Mouse (Mus musculus): ENCODE data around the gene Pax9. TPM values are rescaled to one million over a fixed set of nuclear protein-coding genes. Genes with fewer than 3 reads are reported as not detected.

The Pax9 gene
- polyA plus RNA-seq, 1 experiment from 2014 or later: 0.60 TPM

DNA sequence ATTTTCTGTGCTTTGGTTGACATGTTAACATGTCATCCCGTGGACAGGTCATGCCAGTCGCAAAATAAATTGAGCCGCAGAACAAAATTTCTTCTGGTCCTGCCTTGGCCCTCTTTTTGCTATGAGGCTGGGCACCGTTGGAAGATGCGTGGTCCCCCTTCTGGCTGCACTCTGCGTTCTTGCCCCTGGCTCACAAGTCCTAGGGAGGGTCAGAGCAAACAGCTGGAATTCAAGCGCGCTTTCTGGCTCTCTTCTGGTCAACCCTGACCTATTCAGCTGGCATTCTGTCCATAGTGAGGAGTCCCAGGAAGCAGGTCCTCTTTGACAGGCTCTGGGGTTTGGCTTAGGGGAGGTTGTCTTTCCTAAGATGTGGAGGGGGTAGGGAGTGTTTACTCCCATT lies 2.6 kb upstream of the Pax9 start:
- no peaks in the 10 kb centered on the region for H3K36me3 ChIP-seq (ENCODE audit: control insufficient read depth, insufficient read depth, low read length)
- no peak overlapping the region for H3K4me2 ChIP-seq
- ATAC-seq (replicated peaks; ENCODE audit: low FRiP score) (no peak), DNase-seq (ENCODE audit: low spot score) (peak; percentile 36)
- no peak overlapping the region for H3K4me3 ChIP-seq (ENCODE audit: low read depth, low read length)
- H3K4me1 ChIP-seq (replicated peaks; ENCODE audit: control insufficient read depth, insufficient read depth, low read length): no peaks in the 10 kb centered on the region
- no peaks in the 10 kb centered on the region for H3K9me3 ChIP-seq (ENCODE audit: control insufficient read depth, low read length)
- H3K9ac ChIP-seq (ENCODE audit: low read depth, low read length): no peak overlapping the region
- peaks cover 95% of the 10 kb centered on the region for H3K27me3 ChIP-seq (replicated peaks; ENCODE audit: control insufficient read depth, insufficient read depth, low read length)
- no peak overlapping the region for H3K27ac ChIP-seq (ENCODE audit: low read depth, low read length)
- WGBS: 2% methylated on average over 8 of the region's 8 CpGs

DNA sequence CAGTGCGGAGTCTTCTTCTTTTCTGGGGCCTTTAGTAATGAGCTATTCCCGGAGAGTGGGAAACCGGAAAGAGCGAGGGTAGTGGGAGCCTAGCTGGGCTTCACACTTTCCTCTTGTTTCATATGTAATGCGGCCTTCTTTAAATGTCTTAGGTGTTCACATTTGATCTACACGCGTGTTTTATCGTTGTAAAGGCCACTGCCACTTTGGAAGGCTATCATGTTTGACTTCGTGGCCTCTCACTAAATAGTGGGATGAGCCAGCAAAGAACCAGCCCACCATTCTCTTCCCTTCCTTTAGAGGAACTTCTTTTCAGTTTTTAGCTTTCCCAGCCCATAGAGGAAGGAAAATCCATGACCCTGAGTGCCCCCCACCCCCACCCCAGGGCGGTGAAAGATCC lies 2.2 kb upstream of the Pax9 start:
- Histone ChIP-seq H3K4me3 (ENCODE audit: low read depth, low read length) (no peak overlapping the region), H3K4me2 (no peak overlapping the region), H3K27ac (ENCODE audit: low read depth, low read length) (no peak overlapping the region), H3K9ac (ENCODE audit: low read depth, low read length) (no peak overlapping the region), H3K27me3 (replicated peaks; ENCODE audit: control insufficient read depth, insufficient read depth, low read length) (peaks cover 95% of the 10 kb centered on the region), H3K36me3 (ENCODE audit: control insufficient read depth, insufficient read depth, low read length) (no peaks in the 10 kb centered on the region), H3K4me1 (replicated peaks; ENCODE audit: control insufficient read depth, insufficient read depth, low read length) (no peaks in the 10 kb centered on the region), H3K9me3 (ENCODE audit: control insufficient read depth, low read length) (no peaks in the 10 kb centered on the region)
- ATAC-seq (replicated peaks; ENCODE audit: low FRiP score) (no peak), DNase-seq (ENCODE audit: low spot score) (no peak)
- WGBS: 4% methylated on average over 10 of the region's 10 CpGs

DNA sequence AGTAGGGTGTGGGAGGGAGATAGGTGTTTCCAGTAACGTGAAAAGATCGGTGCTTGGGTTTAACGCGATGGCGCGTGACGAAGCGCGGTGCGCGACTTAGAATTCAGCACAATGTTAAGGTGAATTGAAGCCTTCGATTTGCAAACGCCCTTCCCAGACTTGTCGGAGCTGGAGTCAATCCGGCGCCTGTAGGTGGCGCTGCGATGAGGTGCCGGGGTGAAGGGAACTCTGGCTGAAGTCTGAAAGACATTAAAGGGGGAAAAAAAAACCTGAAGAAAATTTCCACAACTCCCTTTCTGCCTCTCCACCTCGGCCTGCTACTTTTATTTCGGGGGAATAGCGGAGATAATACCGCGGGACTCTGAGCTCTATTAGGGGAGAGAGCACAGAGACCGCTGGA lies 1.8 kb upstream of the Pax9 start:
- no peaks in the 10 kb centered on the region for H3K36me3 ChIP-seq (ENCODE audit: control insufficient read depth, insufficient read depth, low read length)
- no peaks in the 10 kb centered on the region for H3K4me1 ChIP-seq (replicated peaks; ENCODE audit: control insufficient read depth, insufficient read depth, low read length)
- H3K9me3 ChIP-seq (ENCODE audit: control insufficient read depth, low read length): no peaks in the 10 kb centered on the region
- DNase-seq (ENCODE audit: low spot score) (peak; percentile 54), ATAC-seq (replicated peaks; ENCODE audit: low FRiP score) (no peak)
- H3K4me3 ChIP-seq (ENCODE audit: low read depth, low read length): no peak overlapping the region
- H3K27ac ChIP-seq (ENCODE audit: low read depth, low read length): no peak overlapping the region
- WGBS: 1% methylated on average over 25 of the region's 25 CpGs
- no peak overlapping the region for H3K9ac ChIP-seq (ENCODE audit: low read depth, low read length)
- no peak overlapping the region for H3K4me2 ChIP-seq
- H3K27me3 ChIP-seq (replicated peaks; ENCODE audit: control insufficient read depth, insufficient read depth, low read length): peaks cover 96% of the 10 kb centered on the region

DNA sequence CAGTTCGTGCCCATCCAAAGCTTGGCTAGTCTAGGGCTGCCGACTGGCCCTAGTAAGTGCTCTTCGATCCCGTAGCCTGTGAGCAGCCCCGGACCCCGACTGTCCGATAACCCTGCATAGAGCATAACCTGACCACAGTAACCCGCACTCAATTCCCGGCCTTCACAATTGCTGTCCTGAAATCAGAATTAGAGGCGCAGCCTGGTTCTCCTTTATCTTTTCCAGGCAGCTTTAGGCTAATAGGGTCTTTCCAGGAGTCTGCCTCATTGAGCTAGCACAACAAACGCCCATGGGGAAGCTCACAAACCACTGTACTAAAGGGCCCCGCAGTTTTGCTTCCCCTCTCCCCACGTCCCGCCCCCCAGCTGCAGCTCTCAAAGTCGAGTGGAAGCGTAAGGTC lies 1.2 kb upstream of the Pax9 start:
- Histone ChIP-seq H3K27me3 (replicated peaks; ENCODE audit: control insufficient read depth, insufficient read depth, low read length) (peaks cover 97% of the 10 kb centered on the region), H3K4me3 (ENCODE audit: low read depth, low read length) (no peak overlapping the region), H3K4me2 (no peak overlapping the region), H3K36me3 (ENCODE audit: control insufficient read depth, insufficient read depth, low read length) (no peaks in the 10 kb centered on the region), H3K9ac (ENCODE audit: low read depth, low read length) (no peak overlapping the region), H3K27ac (ENCODE audit: low read depth, low read length) (no peak overlapping the region), H3K4me1 (replicated peaks; ENCODE audit: control insufficient read depth, insufficient read depth, low read length) (no peaks in the 10 kb centered on the region), H3K9me3 (ENCODE audit: control insufficient read depth, low read length) (no peaks in the 10 kb centered on the region)
- WGBS: 4% methylated on average over 16 of the region's 16 CpGs
- ATAC-seq (replicated peaks; ENCODE audit: low FRiP score) (no peak), DNase-seq (ENCODE audit: low spot score) (peak; percentile 42)

DNA sequence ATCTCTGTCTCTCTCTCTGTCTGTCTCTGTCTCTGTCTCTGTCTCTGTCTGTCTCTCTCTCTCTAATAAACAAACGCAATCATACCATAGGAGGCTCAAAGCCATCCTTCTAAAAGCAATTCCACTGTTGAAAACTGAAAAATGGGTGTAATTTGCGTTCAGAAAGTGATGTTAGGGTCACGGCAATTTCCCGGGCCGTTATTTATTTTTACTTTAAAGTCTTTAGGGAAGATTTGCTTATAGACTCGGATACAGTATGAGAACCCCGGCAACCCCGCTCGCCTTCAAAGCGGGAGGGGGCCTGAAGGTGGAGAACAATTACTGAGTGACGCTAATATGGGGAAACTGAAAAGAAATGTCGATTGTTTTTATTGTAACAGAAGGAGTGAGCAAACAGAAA lies 566 bp upstream of the Pax9 start:
- no peak for ATAC-seq (replicated peaks; ENCODE audit: low FRiP score)
- Histone ChIP-seq H3K4me3 (ENCODE audit: low read depth, low read length) (no peak overlapping the region), H3K9ac (ENCODE audit: low read depth, low read length) (no peak overlapping the region)

DNA sequence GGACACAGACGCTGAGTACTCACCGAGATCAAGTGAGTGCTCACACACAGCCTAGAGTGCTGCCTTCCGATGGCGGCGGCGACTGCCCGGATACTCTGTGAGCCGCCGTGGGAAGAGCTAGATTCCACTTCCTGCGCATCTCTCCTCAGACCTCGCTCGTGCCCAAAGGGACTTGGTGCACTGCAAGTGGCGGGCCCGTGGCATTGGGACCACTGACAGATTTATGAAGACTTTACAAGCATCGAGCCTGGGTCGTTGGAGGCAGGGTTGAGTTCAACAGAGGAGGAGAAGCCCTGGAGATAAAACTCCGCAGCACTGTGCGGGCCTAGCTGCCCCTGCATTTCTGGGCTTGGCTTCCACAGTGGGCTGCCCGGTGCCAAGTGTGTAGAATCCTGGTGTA lies 969 bp downstream of the Pax9 start:
- no peaks in the 10 kb centered on the region for H3K9me3 ChIP-seq (ENCODE audit: control insufficient read depth, low read length)
- DNase-seq (ENCODE audit: low spot score) (peak; percentile 39), ATAC-seq (replicated peaks; ENCODE audit: low FRiP score) (no peak)
- H3K9ac ChIP-seq (ENCODE audit: low read depth, low read length): no peak overlapping the region
- H3K4me1 ChIP-seq (replicated peaks; ENCODE audit: control insufficient read depth, insufficient read depth, low read length): no peaks in the 10 kb centered on the region; the same call in none of the 2 replicates
- H3K4me3 ChIP-seq (ENCODE audit: low read depth, low read length): no peak overlapping the region
- WGBS: 2% methylated on average over 19 of the region's 19 CpGs
- no peak overlapping the region for H3K27ac ChIP-seq (ENCODE audit: low read depth, low read length)
- no peaks in the 10 kb centered on the region for H3K36me3 ChIP-seq (ENCODE audit: control insufficient read depth, insufficient read depth, low read length)
- H3K27me3 ChIP-seq (replicated peaks; ENCODE audit: control insufficient read depth, insufficient read depth, low read length): peaks cover 100% of the 10 kb centered on the region
- no peak overlapping the region for H3K4me2 ChIP-seq

More for the DNA sequence above, 566 bp upstream of the Pax9 start:
- H3K4me2 ChIP-seq: no peak overlapping the region
- no peak overlapping the region for H3K27ac ChIP-seq (ENCODE audit: low read depth, low read length)
- no peaks in the 10 kb centered on the region for H3K36me3 ChIP-seq (ENCODE audit: control insufficient read depth, insufficient read depth, low read length)
- no peak for DNase-seq (ENCODE audit: low spot score)
- 2% methylated on average over 12 of the region's 12 CpGs for WGBS
- no peaks in the 10 kb centered on the region; the same call in 1 of the 2 replicates for H3K4me1 ChIP-seq (replicated peaks; ENCODE audit: control insufficient read depth, insufficient read depth, low read length)
- peaks cover 98% of the 10 kb centered on the region for H3K27me3 ChIP-seq (replicated peaks; ENCODE audit: control insufficient read depth, insufficient read depth, low read length)
- no peaks in the 10 kb centered on the region for H3K9me3 ChIP-seq (ENCODE audit: control insufficient read depth, low read length)

DNA sequence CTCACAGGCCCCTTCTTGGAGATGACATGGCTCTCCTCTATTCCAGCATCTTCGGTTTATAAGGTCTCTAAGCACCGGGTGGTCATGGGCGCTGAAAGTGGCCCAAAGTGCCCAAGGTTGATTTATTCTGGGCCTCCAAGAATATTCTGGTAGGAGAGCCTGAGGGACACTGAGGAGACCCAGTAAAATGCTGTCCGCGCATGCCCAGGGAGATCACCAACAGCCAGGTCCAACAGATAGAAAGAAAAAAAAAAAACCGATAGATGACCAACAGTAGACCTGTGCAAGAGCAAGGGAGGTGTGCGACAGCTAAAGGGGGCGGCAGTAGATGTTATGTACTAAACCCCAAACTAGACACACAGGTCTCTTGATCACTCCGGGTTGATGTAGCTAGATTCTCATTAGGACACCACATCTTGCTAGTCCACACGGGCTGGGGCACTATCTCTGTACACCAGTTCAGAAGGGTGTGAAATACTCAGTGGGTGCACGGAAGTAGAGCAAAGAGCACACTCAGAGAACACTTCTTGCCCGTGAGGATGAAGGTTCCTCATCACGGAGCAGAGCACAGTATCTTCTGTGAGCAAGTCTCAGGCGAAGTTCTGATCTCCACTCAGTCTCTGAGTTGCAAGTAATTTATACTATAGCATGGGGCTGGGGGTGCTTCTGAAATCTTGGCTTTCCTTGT lies 2.0 kb downstream of the Pax9 start:
- WGBS: 5% methylated on average over 14 of the region's 14 CpGs
- Histone ChIP-seq H3K4me2 (no peak overlapping the region), H3K27ac (ENCODE audit: low read depth, low read length) (no peak overlapping the region), H3K4me1 (replicated peaks; ENCODE audit: control insufficient read depth, insufficient read depth, low read length) (no peaks in the 10 kb centered on the region; the same call in none of the 2 replicates), H3K27me3 (replicated peaks; ENCODE audit: control insufficient read depth, insufficient read depth, low read length) (peaks cover 100% of the 10 kb centered on the region), H3K36me3 (ENCODE audit: control insufficient read depth, insufficient read depth, low read length) (no peaks in the 10 kb centered on the region), H3K9ac (ENCODE audit: low read depth, low read length) (no peak overlapping the region), H3K4me3 (ENCODE audit: low read depth, low read length) (no peak overlapping the region), H3K9me3 (ENCODE audit: control insufficient read depth, low read length) (no peaks in the 10 kb centered on the region)
- DNase-seq (ENCODE audit: low spot score) (no peak), ATAC-seq (replicated peaks; ENCODE audit: low FRiP score) (no peak)

DNA sequence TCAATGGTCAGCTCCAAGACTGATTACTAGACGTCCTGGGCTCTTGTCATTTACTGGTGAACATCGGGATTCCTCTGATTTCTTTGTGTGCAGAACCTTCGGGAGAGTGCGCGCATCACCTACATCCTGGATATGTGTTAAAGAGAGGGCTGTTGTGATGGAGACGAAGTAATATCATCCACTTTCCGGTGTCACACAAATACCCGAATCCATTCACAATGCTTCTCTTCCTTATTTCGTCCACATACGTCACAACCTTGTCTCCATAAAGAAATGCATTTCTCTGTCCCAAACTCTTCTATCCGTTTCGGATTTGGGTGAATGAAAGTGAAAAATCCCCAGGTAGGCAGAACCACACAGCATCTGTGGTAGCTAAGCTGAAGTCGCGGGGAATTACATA lies 2.8 kb downstream of the Pax9 start:
- ATAC-seq (replicated peaks; ENCODE audit: low FRiP score) (no peak), DNase-seq (ENCODE audit: low spot score) (no peak)
- H3K9ac ChIP-seq (ENCODE audit: low read depth, low read length): no peak overlapping the region
- H3K27ac ChIP-seq (ENCODE audit: low read depth, low read length): no peak overlapping the region
- no peaks in the 10 kb centered on the region for H3K36me3 ChIP-seq (ENCODE audit: control insufficient read depth, insufficient read depth, low read length)
- 4% methylated on average over 14 of the region's 14 CpGs for WGBS
- H3K4me2 ChIP-seq: no peak overlapping the region
- H3K4me1 ChIP-seq (replicated peaks; ENCODE audit: control insufficient read depth, insufficient read depth, low read length): no peaks in the 10 kb centered on the region; the same call in none of the 2 replicates
- H3K27me3 ChIP-seq (replicated peaks; ENCODE audit: control insufficient read depth, insufficient read depth, low read length): peaks cover 97% of the 10 kb centered on the region
- H3K9me3 ChIP-seq (ENCODE audit: control insufficient read depth, low read length): no peaks in the 10 kb centered on the region
- H3K4me3 ChIP-seq (ENCODE audit: low read depth, low read length): no peak overlapping the region

DNA sequence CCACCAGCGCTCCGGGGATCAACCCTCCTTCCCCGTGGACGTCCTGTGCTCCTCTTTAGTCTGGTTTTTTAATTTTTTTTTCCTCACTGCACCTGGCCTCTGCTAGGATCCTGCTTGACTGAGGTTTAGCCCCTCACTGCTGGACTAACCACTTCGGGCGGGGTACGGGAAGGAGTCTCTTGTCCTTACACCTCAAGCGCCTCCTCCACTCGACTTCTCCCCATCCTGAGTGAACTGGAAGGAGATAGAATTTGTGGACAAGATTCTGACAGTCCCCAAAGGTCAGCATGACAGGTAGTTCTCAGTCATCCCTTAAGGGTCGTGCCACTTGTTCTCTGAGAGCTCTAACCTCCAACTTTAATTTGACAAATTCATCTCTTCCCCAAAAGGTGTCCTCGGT lies 3.4 kb downstream of the Pax9 start:
- Histone ChIP-seq H3K4me2 (peak overlapping the region; percentile 61), H3K9ac (ENCODE audit: low read depth, low read length) (no peak overlapping the region), H3K9me3 (ENCODE audit: control insufficient read depth, low read length) (no peaks in the 10 kb centered on the region), H3K36me3 (ENCODE audit: control insufficient read depth, insufficient read depth, low read length) (no peaks in the 10 kb centered on the region), H3K4me3 (ENCODE audit: low read depth, low read length) (peak overlapping the region; percentile 35; the same call in 1 of the 2 replicates), H3K4me1 (replicated peaks; ENCODE audit: control insufficient read depth, insufficient read depth, low read length) (no peaks in the 10 kb centered on the region; the same call in none of the 2 replicates), H3K27ac (ENCODE audit: low read depth, low read length) (no peak overlapping the region), H3K27me3 (replicated peaks; ENCODE audit: control insufficient read depth, insufficient read depth, low read length) (peaks cover 97% of the 10 kb centered on the region)
- ATAC-seq (replicated peaks; ENCODE audit: low FRiP score): no peak
- no peak for DNase-seq (ENCODE audit: low spot score)
- WGBS: 4% methylated on average over 11 of the region's 11 CpGs
